Mouse (Mus musculus) macrophage (primary cell): Measurements from ENCODE around the gene Vamp3. TPM values are rescaled to one million over a fixed set of nuclear protein-coding genes. Genes with fewer than 3 reads are reported as not detected.
A peak's percentile ranks its signal among the peaks of the same experiment; 100 is the strongest.

Experiments
- H3K27ac ChIP-seq: fragments of 350-480 bp; formaldehyde crosslinking; 2 replicates; pipeline ENCODE4 v1.9.0; 2021
- H3K36me3 ChIP-seq: fragments of 350-480 bp; formaldehyde crosslinking; 2 replicates; pipeline ENCODE4 v1.9.0; 2021; ENCODE audit errors: inconsistent target
- H3K4me3 ChIP-seq: fragments of 350-480 bp; formaldehyde crosslinking; 2 replicates; pipeline ENCODE4 v1.9.0; 2021; ENCODE audit errors: inconsistent target
- H3K79me2 ChIP-seq: fragments of 350-480 bp; formaldehyde crosslinking; 2 replicates; pipeline ENCODE4 v1.9.0; 2021; ENCODE audit errors: inconsistent target
- WGBS: methylation state at CpG from one replicate; pipeline ENCODE4 v1.1.7; 2026; ENCODE audit warnings: inconsistent platforms; ENCODE audit not compliant: missing documents; 5-methylcytosine and 5-hydroxymethylcytosine counted together
- polyA plus RNA-seq: library from polyadenylated mRNA; stranded (reverse); fragments of 250-400 nt; gene quantifications from 3 replicates; pipeline ENCODE4 v1.2.4, GENCODE M21; 2018; ENCODE audit warnings: inconsistent platforms
- total RNA-seq, 78 experiments: library from RNA; depleted of rRNA; stranded (reverse); fragments of 250-400 nt; gene quantifications; 1 replicate in 9 of 78; 2 replicates in 24 of 78; 3 replicates in 43 of 78; 4 replicates in 2 of 78; pipeline ENCODE4 v1.2.4; 2018; ENCODE audit warnings: inconsistent platforms in 56 of 78

Vamp3 gene
- total RNA-seq (2018; cell fraction: chromatin; rRNA removed) = 10 to 100 TPM; 27.5 to 92.9 (median 64.6) TPM
- 100 to 1,000 TPM in 16 of 26 experiments, 10 to 100 TPM in 10; 87.6 to 140 (median 115) TPM for total RNA-seq (2018; cell fraction: cytosol; rRNA removed)
- total RNA-seq (2018; cell fraction: nucleus; rRNA removed) = 10 to 100 TPM; 37.3 to 88.4 (median 68.1) TPM
- 106 to 130 TPM (median 123 TPM) in 3 replicates for polyA plus RNA-seq

DNA sequence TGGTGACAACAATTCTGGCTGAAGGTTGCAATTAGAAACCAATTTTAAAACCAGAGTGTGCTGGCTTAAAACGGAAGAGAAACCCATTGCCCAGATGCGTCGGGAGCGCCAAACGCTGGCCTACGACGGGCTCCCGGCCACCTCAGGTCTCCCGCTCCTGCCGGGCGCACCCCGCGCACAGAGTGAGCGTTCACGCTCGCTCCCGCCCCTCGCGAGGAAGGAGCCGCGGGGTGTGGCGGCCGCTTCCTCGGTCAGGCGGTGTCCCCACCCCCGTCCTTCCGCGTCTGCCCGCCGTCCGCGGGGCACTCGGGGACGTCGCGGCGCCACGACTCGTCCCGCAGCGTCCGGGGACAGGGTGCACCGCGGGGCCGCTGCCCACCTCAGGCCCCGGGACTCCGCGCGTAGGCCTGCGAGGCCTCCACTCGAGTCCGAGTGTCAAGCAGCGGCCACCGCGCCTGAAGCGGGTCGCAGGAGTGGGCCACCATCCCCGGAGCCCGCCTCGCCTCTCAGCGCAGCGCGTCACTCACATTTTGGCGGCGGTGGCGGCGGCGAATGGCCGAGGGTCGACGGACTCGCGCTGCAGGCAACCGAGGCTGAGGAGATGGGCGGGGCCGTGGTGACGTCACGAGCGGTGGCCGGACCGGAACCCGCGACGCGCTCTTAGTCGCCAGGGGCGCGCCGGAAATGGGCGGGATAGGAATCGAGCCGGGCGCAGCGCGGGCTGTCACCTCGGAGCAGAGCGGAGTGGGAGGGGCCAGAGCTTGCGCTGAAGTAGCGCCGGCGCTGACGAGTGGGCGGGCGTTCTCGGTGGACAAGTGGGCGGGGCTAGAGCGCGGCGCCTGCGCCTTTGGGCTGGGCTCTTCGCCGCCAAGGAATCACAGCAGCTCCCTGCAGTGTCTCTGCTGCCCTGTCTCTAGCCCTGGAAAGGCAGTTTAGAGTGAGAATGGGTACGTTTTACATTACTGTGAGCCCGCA, at the start of gene Vamp3:
Gene Vamp3, minus strand, starts transcription at position 617 of the 975 bp plus-strand sequence.
- H3K79me2 ChIP-seq = peaks cover 47% of the 10 kb centered on the region
- WGBS = under 1% methylated on average over 109 of the region's 114 CpGs
- peaks cover 9% of the 10 kb centered on the region; the same call in 1 of the 2 replicates for H3K36me3 ChIP-seq
- H3K27ac ChIP-seq = peak within 1 kb of the TSS; percentile 49
- H3K4me3 ChIP-seq = peak within 1 kb of the TSS; percentile 61

- H3K79me2 ChIP-seq = no peaks in the 10 kb centered on the region
- no peaks in the 10 kb centered on the region for H3K36me3 ChIP-seq
- 54% methylated on average over 10 of the region's 10 CpGs for WGBS
- H3K4me3 ChIP-seq = no peak overlapping the region
- no peak overlapping the region for H3K27ac ChIP-seq
Measured at GRCm38 (mm10) chr4:151106468-151106867, 48.7 kb upstream of the Vamp3 start.

DNA sequence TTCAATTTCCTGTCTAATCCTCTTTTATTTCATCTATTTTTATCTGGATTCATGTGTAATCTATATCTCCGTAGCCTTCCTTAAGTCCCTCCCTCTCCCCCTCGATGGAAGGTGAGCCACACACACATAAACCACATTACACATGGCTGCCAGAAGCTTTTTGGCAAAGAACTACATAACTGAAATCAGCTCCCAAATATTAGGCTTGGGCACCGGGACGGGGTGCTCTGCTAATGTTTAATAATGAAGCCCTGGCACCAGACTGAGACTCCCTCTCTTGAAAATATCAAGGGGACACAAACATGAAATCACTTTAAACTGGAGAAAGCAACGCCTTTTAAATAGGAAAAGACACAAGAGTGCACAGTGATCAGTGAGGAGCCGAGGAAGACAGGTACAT, 48.1 kb upstream of the Vamp3 start:
- no peak overlapping the region for H3K27ac ChIP-seq
- no peaks in the 10 kb centered on the region for H3K79me2 ChIP-seq
- H3K36me3 ChIP-seq = no peaks in the 10 kb centered on the region
- H3K4me3 ChIP-seq = no peak overlapping the region
- 80% methylated on average over 6 of the region's 6 CpGs for WGBS

- Histone ChIP-seq H3K79me2 (no peaks in the 10 kb centered on the region), H3K27ac (no peak overlapping the region), H3K4me3 (no peak overlapping the region), H3K36me3 (no peaks in the 10 kb centered on the region)
- WGBS = 92% methylated on average over 10 of the region's 10 CpGs
Measured at GRCm38 (mm10) chr4:151104147-151104546, 46.4 kb upstream of the Vamp3 start.

- no peak overlapping the region for H3K27ac ChIP-seq
- no peaks in the 10 kb centered on the region for H3K36me3 ChIP-seq
- H3K4me3 ChIP-seq = no peak overlapping the region
- WGBS = 88% methylated on average over 11 of the region's 11 CpGs
- H3K79me2 ChIP-seq = no peaks in the 10 kb centered on the region
Measured at GRCm38 (mm10) chr4:151103646-151104045, 45.9 kb upstream of the Vamp3 start.

DNA sequence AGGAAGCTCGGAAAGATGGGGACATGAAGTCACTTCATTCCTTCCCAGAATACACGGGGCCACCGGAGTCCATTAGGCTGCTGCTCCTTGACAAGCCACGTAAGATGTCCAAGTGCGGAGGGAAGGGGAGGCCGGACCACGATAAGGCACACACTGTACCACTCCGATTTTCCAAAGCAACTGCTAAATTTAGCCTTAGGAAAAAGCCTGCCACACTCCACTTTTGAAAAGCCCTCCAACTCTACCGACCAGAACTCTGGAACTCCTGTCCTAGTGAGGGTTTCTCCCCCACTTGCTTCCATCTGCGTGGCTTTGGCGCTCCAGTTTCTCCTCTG, 39.3 kb upstream of the Vamp3 start:
- H3K27ac ChIP-seq = no peak overlapping the region
- H3K79me2 ChIP-seq = no peaks in the 10 kb centered on the region
- no peaks in the 10 kb centered on the region for H3K36me3 ChIP-seq
- no peak overlapping the region for H3K4me3 ChIP-seq
- WGBS = 97% methylated on average over 11 of the region's 11 CpGs

GRCm38 (mm10) chr4:151096334-151097103, 38.8 kb upstream of the Vamp3 start:
- no peaks in the 10 kb centered on the region for H3K79me2 ChIP-seq
- WGBS = 86% methylated on average over 14 of the region's 18 CpGs
- H3K4me3 ChIP-seq = no peak overlapping the region
- H3K27ac ChIP-seq = no peak overlapping the region
- H3K36me3 ChIP-seq = no peaks in the 10 kb centered on the region

DNA sequence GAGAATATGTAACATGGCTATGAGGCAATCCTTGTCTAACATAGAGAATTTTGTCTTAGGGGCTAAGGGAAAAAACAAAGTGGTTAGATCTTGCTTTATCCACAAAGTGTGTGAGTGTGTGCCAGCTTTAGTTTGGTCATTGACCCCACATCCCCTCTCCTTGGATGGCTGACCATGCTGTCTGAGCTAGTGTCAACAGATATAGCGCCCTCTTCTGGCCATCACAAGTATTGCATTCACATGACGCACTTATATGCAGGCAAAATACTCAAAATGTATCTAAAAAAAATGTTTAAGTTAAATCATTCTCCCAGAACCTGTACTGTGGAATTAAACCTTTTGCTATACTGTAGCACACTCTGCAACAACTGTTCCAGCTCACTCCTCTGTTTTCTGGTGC, 37.4 kb upstream of the Vamp3 start:
- WGBS = 38% methylated on average over 2 of the region's 2 CpGs
- H3K36me3 ChIP-seq = no peaks in the 10 kb centered on the region

DNA sequence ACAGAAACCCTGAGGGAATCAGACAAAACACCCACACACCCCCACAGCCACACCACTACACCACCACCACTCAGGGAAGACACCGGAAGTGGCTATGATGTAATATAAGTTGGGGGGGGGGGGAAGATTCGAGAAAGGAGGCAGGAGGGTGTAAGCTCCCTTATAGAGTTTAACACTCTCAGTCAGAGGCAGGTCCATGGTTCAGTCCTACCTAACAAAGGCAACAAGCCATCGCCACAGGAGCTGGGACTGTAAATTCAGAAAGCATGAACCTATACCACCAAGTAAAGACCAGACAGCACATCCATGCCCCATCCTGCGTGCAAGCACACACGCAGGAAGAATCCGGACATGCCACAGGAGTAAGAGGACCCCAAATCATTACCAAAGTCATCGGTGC, 31.5 kb upstream of the Vamp3 start, which contains the start of gene Gm13090:
Gene Gm13090, plus strand, starts transcription at position 301 of the 400 bp plus-strand sequence.
- H3K27ac ChIP-seq = no peak within 1 kb of the TSS
- H3K36me3 ChIP-seq = no peaks in the 10 kb centered on the region
- H3K79me2 ChIP-seq = no peaks in the 10 kb centered on the region
- no peak within 1 kb of the TSS for H3K4me3 ChIP-seq
- 83% methylated on average over 6 of the region's 7 CpGs for WGBS

More for the DNA sequence above, 37.4 kb upstream of the Vamp3 start:
- H3K79me2 ChIP-seq = no peaks in the 10 kb centered on the region
- H3K27ac ChIP-seq = no peak overlapping the region
- no peak overlapping the region for H3K4me3 ChIP-seq

- Histone ChIP-seq H3K27ac (no peak overlapping the region), H3K79me2 (no peaks in the 10 kb centered on the region), H3K4me3 (no peak overlapping the region), H3K36me3 (no peaks in the 10 kb centered on the region)
- WGBS = 94% methylated on average over 14 of the region's 14 CpGs
Measured at GRCm38 (mm10) chr4:151088819-151089218, 31.1 kb upstream of the Vamp3 start.

GRCm38 (mm10) chr4:151087358-151087757, 29.6 kb upstream of the Vamp3 start:
- Histone ChIP-seq H3K36me3 (no peaks in the 10 kb centered on the region), H3K27ac (no peak overlapping the region), H3K4me3 (no peak overlapping the region), H3K79me2 (no peaks in the 10 kb centered on the region)
- WGBS = 89% methylated on average over 1 of the region's 1 CpGs

DNA sequence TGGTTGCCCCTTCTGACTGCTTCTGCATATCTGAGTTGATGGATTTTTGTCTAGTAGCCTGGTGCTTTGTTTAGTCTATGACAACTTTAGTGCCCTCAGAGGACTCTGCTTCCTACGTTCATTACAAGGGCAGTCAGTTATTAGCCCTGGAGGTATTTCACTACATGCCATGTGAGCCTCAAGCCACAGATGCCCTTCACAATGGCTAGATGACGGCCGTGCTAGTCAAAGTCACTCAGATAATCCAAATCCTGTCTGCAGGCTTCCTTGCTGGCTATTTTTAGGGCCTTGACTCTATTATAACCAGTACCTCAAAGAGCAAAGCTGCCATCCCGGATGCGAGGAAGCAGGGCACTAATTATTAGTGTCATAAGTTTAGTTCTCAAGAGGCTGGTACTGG, 25.3 kb upstream of the Vamp3 start:
- H3K27ac ChIP-seq = no peak overlapping the region
- H3K4me3 ChIP-seq = no peak overlapping the region
- H3K36me3 ChIP-seq = no peaks in the 10 kb centered on the region
- no peaks in the 10 kb centered on the region for H3K79me2 ChIP-seq
- WGBS = 93% methylated on average over 5 of the region's 5 CpGs

GRCm38 (mm10) chr4:151081977-151082376, 24.2 kb upstream of the Vamp3 start:
- Histone ChIP-seq H3K79me2 (no peaks in the 10 kb centered on the region), H3K36me3 (no peaks in the 10 kb centered on the region), H3K4me3 (no peak overlapping the region), H3K27ac (no peak overlapping the region)
- 92% methylated on average over 13 of the region's 13 CpGs for WGBS

DNA sequence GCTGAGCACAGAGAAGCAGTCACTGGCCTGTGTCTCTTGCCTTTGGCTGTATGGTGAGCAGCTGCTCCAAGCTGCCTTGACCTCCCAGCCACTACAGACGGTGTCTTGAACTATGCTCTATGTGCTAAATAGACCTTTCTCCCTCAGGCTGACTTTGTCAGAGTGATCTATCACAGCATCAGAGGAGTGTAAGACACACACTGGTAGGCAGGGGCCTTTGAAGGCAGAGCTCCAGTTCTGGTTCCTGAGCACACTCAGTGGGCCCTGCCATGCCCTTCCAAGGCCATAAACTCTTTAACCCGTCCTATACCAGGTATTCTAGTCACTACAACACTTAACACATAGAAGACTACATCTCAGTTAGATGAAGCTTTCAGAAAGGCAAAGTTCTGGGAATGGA, 23.6 kb upstream of the Vamp3 start:
- Histone ChIP-seq H3K27ac (no peak overlapping the region), H3K4me3 (no peak overlapping the region), H3K79me2 (no peaks in the 10 kb centered on the region), H3K36me3 (no peaks in the 10 kb centered on the region)
- 92% methylated on average over 2 of the region's 2 CpGs for whole genome bisulfite sequencing
